Mouse (Mus musculus) c-Kit-positive CD71-positive TER-119-positive erythroid progenitor cells, embryonic 14.5 days (primary cell): Measurements from ENCODE around the gene Ssc4d.

Source experiments
- DNase-seq: peaks from one replicate; pipeline ENCODE4 v3.0.0-alpha.2; 2013; ENCODE audit warnings: low spot score

The Ssc4d gene

DNA sequence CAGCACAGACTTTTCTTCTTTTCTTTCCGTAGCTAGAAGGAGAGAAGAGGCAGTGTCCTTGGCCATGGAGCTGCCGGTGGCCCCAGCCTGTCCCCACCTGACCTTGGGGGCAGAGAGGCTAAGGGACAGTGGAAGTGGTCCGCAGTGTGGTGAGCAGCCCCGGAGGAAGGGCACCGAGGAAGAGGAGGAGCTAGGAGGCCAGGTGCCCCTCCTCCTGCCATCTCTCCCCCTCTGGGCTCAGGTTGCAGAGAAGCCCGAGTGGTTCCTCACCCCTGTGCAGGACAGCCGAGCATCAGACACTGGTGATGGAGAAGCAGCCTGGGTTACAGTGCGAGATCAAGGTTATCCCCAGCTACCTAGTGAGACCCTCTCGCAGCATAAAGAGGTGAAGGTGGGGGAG is at the start of gene Ssc4d:
Gene Ssc4d (minus strand): TSS at position 167 of the 400 bp plus-strand sequence.
- no peak for DNase-seq

DNA sequence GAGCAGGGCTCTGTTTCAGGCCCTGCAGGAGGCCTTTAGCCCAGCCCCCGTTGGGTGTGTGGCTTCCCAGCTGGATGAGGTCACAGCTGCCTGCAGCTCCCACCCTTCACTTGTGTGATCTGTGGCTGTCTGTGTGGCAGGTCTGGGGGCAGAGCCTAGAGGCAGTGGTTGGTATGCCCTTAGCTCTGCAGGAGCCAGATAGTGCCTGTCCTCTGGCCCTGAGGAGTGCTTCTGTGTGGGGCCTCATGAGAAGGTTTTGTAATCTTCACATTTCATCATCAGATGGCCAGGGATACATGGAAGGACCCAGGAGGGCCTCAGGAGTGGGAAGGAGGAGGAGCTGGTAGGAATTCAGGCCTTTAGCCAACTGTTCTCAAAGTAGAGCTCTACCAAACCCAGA is 45.6 kb upstream of the Ssc4d start:
- DNase-seq = no peak

DNA sequence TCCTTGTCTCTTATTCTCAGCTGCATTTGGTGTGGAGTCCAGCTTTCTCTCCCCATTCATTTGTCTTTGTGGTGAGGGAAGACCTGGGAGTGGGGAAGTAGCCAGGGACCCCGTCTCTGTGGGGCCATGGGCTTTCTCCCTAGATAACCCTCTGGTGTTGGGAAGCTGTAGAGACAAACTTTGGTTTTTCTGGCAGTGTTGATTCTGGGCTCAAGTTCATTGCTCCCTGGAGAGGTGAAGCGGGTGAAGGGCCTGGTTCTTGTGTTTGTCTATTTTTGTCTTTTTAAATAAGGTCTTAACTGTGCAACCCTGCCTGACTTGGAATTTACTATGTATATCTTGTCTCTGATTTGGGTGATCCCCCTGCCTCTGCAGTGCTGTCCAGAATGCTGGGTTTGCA is 44.4 kb upstream of the Ssc4d start:
- no peak for DNase-seq

DNA sequence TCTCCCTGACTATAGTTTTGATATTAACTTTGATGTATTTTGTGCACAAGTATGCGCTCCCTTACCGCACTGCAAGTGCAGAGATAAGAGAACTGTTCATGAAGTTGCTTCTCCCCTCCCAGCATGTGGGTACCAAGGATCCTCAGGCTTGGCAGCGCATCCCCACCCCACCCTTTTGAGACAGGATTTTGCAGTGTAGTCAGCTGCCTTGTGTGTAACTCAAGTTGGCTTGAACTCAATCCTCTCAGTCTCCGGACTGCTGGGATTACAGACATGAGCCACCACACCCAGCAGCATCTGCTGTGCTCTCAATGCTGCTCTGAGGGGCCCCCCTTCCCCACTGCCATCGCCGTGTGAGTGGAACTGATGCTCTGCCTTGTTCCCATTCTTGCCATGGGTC is 42.9 kb upstream of the Ssc4d start:
- no peak for DNase-seq

DNA sequence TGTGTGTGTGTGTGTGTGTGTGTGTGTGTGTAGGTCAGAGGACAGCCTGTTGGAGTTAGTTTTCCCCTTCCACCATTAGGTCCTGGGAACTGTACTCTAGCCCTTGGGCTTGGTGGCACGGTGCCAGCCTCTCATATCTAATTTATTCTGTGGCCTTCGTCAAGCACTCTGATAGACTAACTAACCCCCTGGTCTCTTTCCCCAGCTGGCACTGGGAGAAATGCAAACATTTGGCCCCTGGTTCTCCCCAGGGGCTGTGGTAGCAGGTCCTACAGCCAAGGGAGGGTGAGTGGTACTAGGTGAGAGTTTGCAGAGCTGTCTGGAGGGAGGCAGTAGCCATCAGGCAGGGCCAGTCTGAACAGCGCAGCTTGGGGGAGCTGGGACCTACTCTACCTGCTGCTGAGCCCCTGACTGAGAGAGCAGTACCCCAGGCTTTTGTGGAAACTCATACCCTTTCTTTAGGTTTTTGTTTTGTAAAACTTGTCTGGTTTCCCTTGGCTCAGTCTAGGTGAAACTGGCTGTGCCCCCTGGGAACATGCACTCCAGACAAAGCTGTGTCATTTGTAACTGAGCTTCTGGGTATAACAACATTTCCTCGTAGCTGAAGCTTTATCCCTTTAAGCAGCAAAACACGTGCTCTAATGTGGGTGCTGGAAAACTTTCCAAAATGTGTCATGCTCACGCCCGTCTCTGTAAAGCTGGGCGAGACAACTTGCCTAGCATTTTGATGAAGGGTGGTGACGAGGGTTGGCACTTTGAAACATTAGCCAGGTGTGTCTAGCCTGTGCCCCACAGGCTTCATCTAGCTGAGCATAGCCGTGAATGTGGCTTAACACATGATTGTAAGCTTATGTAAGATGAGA is 41.9 kb upstream of the Ssc4d start:
- no peak for DNase-seq

DNA sequence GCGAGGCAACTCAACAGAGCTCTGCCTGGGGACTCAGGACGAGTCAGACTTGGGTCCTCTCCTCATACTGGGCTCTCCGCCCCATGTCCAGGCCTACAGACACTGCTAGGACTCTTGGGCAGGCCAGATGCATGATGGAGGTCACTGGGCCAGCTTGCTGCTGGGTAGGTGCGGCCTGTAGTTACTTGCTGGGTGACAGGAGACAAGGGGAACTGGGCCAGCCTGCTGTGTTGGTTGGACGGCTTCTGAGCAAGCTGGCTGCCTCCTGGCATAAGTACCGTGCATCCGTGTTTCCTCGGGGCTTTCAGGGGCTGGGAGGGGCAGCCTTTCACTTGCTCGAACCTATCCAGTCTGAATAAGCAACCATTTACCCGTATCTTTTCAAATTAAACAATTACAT is 41.3 kb upstream of the Ssc4d start:
- no peak for DNase-seq

DNA sequence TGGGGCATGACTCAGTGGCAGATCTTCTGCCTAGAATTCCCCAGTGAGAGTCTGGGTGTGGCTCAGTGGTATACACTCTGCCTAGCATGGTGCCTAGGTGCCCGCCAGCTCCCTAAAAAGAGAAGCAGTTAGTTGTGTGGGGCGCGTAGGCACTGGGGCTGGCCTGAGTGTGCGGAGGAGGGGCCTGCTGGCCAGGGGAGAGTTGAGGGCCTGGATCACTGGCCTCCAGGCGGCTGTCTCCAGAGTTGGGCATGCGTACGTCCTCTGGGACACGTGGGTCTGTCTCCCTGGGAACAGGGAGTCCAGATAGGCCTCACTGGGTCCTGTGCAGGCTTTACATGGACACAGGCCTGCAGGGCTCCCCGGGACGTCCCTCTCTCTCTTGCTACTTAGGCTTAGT is 40.5 kb upstream of the Ssc4d start:
- DNase-seq = no peak

DNA sequence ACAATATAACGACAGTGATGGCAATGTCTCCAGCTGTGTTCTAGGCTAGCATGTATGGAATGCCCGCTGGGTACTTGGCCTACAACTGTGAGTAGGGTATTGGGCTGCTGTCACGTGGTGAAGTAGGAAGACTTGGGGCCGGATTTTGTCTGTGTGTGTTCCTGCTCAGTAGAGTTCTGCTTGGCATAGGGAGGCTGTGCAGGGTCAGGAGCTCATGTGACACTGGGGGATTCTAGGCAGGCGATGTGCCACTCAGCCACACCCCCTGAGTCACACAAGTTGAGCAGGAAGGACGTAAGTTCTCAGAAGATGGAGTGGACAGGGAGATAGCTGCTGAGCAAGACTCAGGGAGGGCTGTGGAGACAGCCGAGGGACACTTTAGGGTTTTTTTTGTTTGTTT is 33.4 kb upstream of the Ssc4d start:
- DNase-seq = no peak

DNA sequence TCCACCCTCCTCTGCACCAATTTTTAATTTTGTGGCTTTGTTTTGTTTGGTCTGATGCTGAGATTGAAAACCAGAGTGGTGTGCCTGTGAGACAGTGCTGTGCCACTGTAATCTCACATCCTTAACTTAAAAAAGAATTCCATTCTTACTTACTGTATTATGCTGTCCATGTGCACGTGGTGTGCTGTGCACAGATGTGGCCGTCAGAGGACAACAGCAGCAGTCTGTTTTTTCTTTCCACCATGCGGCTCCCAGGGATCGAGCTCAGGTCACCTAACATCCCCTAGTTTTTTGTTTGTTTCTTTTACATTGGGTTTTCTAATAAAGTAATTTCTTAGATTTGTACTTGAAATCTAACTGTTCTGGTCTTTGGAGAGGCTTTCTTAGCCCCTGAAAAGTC is 30.2 kb upstream of the Ssc4d start:
- DNase-seq = no peak

DNA sequence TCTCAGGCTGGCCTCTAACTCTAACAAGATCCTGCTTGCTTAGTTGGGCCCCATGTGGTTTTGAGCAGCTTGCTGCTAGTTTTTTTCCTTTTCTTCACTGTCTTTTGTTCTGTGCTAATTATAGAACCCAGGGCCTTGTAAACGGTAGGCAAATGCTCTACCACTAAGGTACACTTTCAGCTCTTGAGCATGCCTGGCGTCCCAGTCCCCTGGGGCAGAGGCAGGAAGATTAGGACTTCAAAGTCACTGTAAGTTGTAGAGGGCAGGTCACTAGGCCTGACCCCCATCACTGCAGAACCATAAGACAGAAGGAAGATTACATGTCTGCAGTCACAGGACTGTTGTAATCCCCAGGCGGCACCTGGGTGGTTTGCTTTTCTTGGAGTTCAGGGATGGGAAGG is 28.4 kb upstream of the Ssc4d start:
- no peak for DNase-seq

DNA sequence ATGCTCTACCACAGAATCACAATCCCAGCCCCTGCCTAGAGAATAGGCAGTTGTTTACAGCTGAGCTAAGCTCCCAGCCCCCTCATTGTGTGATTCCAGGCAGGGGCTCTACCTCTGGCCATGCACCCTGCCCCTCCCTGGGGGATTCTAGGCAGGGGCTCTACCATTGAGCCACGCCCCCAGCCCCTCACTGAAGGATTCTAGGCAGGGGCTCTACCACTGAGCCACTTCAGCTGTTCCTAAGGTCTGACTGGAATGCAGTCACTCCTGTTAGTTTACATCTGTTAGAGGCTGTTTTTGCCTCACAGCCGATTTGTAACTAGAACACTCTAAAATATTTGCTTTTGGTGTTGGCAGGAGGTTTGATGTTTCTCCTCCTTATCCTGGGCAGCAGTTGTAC is 28.0 kb upstream of the Ssc4d start:
- DNase-seq = no peak

DNA sequence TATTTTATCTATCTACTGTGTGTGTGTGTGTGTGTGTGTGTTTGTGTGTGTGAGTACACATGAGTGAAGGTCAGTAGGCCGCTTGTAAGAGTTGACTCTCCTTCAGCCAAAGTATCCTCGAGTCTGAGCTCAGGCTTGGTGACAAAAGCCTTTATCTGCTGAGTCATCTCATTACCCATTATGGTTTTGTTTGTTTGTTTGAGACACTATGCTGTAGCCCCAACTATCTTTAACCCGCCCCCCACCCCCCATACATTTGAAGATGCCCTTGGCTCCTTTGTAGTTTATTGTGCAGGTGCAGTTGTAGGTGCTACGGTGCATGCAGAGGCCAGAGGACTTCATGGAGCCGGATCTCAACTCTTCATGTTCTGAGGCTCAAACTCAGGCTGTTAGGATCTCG is 26.9 kb upstream of the Ssc4d start:
- no peak for DNase-seq

DNA sequence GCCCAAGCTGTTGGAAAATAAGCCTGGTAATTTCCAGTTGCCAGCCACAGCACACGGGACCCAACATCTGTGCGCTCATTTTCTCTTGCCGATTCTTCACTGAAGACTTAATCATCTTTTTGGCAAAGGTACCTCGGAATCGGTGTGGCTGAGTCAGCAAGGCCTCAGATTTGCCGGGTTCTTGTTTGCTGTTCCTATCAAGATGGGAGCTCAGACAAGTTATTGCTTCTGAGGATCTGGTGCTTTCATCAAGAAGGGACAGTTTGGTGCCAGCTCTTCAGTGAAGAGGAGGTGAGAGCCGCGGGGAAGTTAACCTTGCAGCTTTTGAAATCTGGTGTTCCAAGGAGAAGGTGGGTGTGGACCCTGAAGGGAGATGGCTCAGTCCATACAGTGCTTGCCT is 21.8 kb upstream of the Ssc4d start:
- DNase-seq = no peak

DNA sequence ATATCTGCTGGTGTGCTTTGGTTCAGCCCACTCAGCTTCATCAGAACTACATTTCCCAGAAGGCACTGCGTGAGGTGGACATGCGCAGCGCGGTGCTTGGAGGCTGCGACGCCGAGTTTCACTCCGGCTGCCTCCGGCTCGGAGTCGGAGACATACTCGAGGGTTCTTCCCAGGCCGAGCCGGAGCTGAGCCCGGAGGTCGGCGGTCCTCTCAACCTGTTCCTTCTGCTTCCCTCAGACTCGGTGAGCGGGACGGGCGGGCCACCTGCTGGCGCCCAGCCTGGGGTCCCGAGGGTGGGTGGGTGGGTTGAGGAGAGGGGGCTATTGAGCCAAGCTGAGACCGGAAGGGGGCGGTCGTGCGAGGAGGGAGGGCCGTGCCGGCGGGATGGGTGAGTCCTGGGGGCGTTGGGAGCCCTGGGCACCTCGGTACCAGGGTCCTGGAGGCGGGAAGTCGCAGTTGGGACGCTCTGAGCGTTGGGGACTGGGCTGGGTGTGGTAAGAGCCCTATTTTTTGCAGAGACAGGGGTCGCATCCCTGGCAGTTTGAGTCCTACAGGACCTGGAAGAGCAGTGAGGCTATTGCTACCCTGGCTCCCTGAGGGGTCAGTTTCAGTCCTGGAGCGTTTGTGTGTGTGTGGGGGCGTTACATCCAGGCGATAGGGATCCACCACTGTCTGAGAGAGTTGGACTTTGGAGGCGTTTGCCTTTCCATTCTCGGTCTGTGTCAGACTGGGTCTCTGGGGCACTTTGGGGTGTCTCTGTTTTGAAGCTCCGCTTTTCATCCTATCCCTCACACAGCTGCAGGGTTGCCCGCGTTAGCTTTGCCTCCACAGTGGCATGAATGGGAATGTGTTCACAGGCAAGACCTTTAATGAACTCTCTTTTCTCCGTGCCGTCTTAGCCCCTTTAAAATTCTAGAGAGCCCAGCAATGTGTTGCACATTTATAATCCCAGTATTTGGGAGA is 20.7 kb upstream of the Ssc4d start, which contains the start of gene Dtx2:
Gene Dtx2 (plus strand): TSS at position 76 of the 963 bp plus-strand sequence.
- peak; percentile 80 for DNase-seq

DNA sequence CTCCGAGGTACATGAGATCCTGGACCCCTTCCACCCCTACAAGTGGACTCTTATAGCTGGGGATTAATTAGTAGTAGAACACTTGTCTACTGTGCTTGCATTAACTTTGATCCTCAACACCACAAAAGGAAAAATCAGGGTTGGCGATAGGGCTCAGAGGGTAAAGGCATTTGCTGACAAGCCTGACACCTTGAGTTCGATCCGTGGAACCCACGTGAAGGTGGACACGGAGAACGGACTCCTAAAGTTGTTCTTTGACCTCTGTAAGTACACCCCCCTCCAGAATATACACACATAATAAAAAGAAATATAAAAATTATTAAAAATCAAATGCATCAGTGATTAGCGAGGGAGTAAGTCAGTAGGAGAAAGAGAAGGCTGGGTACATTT is 20.0 kb upstream of the Ssc4d start:
- DNase-seq = no peak

DNA sequence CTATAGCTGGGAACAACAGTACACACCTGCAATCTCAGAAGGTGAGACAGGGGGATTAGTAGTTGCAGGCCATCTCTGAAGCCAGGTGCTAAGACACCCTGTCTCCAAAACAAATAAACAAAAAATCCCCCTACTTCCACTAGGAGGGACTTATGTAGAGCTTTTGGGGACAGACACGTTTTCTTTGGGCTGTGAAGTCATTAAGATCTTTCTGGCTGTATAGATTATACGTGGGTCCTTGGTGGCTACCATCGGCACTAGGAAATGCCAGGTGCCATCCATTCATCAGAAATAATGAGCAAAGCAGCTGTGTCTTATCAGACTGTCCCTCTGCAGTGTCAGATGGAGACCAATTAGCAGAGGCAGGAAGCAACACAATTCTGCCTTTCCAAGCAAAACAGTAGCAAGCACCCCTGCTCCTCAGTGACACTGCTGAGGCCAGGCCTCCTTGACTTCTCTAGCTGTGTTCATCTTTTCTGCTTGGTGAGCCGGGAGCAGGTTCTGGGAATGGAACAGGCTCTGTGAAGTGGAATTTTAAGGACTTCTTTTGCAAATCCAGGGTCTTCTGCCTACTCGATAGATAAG is 19.1 kb upstream of the Ssc4d start:
- no peak for DNase-seq

DNA sequence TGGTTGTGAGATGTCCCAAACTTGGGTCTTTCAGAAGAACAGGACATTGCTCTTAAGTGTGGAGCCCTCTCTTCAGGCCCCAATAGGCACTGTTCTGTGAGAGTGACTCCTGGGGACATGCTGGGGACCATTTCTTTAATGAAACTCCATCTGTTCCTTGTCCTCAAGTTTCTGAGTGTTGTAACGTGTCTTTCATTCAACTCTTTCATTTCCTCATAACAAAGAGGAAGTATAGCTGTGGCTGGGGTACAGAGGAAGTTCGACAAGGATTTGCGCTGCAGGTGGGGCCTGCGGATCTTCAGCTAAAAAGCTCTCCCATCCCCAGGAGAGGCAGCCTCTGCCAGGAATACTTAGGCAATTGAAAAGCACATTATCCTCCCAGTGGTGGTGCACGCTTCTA is 16.3 kb upstream of the Ssc4d start:
- DNase-seq = no peak

DNA sequence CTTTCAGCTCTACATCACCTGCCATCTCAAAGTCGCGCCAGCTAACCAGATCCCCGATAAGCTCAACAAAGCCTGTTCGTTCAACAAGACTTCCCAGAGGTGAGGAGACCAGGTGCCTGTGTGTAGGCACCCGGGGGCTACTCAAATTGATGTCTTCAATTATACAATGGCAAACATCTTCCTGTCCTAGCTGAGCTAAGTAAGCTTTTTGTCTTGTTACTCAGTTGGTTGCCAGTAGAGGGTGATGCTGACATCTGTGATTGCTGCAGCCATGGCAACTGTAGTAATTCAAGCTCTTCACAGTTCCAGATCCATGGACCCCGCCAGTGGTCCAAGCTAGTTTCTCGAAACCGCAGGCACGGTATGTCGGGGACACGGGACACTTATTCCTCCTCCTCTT is 12.9 kb upstream of the Ssc4d start:
- no peak for DNase-seq

DNA sequence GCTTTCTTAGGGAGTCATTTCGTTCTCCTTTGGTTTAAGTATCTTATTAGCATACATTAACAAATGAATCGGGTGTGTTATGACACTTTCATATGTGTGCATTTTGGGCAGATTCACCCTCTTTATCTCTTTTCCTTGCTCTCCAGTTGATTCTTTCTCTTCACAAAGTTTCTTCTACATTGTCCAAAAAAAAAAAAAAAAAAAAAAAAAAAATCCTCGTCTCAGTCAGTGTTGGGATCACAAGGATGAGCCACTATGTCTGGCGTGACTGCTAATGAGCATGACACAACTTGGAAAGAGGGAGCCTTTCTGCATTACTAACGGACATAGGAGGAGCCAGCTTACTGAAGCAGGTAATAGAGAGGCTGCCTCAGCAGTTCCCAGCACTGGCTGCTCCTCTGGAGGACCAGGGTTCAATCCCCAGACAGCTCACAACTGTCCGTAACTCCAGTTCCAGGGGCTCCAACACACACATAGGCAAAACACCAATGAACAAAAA is 10.3 kb upstream of the Ssc4d start:
- no peak for DNase-seq

DNA sequence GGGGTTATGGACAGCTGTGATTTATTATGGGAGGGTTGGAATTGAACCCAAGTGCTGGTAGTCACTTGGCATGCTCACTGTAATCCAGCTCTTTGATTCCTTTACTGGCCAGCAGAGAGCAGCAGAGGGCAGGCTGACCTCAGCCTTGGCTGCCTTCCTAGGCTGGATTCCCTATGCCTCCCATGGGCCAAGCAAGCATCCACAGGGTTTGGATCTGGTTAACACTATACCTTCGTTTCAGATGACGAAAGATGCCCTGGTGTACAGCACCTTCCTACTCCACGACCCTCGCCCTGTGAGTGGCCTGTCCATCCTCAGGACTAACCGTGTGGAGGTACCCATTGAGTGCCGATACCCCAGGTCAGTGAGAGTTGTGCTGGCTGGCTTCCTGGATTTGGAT is 8.1 kb upstream of the Ssc4d start:
- DNase-seq = no peak

DNA sequence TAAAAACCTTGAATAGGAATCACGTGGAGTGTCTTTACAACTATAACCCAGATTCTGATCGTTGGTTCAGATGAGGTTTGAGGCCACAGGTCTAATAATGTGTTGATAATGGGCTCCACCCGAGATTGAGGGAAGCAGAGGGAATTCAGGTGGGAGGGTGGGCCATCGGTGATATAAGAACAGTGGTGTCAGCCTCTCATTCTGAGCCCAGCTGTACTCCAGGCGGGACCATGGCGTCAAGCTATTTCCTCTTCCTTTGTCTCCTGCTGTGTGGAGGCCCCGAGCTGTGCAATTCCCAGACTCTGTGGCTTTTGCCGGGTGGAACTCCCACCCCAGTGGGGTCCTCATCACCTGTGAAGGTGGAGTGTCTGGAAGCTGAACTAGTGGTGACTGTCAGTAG is 5.6 kb upstream of the Ssc4d start, which contains the start of gene Zp3:
Gene Zp3 (plus strand): TSS at position 196 of the 400 bp plus-strand sequence.
- DNase-seq = no peak

DNA sequence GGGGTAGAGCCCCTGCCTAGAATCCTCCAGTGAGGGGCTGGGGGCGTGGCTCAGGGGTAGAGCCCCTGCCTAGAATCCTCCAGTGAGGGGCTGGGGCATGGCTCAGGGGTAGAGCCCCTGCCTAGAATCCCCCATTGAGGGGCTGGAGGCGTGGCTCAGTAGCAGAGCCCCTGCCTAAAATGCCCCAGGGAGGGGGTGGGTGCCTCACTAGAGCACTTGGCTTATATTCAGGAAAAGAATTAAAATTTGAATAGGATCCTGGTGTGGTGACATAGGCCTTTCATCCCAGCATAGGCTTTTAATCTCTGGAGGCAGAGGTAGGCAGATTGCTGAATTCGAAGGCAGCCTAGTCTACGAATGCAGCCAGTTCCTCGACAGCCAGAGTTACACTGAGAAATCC is 5.0 kb upstream of the Ssc4d start:
- DNase-seq = no peak
